Mouse (Mus musculus): ENCODE measurements around the gene Ctnnd2. TPM values are rescaled to one million over a fixed set of nuclear protein-coding genes. Genes with fewer than 3 reads are reported as not detected.

The Ctnnd2 gene
- polyA plus RNA-seq, 1 experiment, result 4.6 TPM

DNA sequence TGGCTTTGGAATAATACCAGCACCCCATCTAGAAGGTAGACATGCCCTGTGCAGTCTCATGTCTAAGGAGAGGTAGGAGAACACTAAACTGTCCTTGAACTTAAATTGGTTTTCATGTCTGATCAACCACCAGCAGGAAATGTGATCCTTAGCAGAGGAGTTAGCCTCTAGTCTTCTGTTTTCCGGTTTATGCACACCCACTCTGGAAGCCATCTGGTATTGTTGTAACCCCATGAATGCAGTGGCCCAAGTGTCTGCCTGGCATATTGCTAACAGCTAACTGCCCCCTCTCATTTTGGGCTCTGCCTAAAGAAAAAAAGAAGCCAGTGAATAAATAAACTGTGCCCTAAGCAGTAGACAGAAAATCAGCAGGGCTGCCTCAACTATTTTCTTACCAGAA is 849.6 kb downstream of the Ctnnd2 start:
- Histone ChIP-seq H3K4me1 (replicated peaks; ENCODE audit: control insufficient read depth, insufficient read depth, low read length) (no peaks in the 10 kb centered on the region), H3K27me3 (ENCODE audit: control insufficient read depth, insufficient read depth, low read length) (no peaks in the 10 kb centered on the region), H3K36me3 (ENCODE audit: control insufficient read depth, insufficient read depth, low read length) (no peaks in the 10 kb centered on the region), H3K27ac (ENCODE audit: control insufficient read depth, insufficient read depth, low read length) (no peak overlapping the region), H3K4me3 (ENCODE audit: control insufficient read depth, insufficient read depth, low read length) (no peak overlapping the region)
- TF ChIP-seq POLR2A (IDR thresholded peaks at IDR 0.05; ENCODE audit: control insufficient read depth, extremely low read depth, insufficient read depth, low read length, poor library complexity), result no peak
- no peak for TF ChIP-seq CTCF (IDR thresholded peaks at IDR 0.05; ENCODE audit: borderline replicate concordance, control insufficient read depth, extremely low read depth, insufficient read depth, low read length, poor library complexity)
- DNase-seq, result no peak
- 82% methylated on average over 1 of the region's 1 CpGs for WGBS

DNA sequence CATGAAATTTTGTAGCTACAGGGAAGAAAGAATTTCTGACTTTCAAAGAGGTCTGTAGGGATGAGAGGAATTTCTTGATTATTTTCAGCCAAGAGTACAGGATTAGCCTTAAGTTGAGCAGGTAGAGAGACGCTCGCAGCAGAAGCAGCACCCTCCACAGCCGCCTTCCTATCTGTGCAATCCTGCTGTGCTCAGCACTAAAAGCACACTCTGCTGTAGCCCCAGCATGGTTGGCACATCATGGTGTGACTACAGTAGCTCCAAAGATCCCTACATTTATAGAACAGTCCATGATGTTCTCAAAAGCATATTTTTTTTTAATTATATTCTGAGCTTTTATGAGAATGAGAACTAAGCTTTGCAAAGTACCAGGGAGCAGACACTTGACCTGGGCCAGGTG is 850.1 kb downstream of the Ctnnd2 start:
- no peak for DNase-seq
- no peak for TF ChIP-seq CTCF (IDR thresholded peaks at IDR 0.05; ENCODE audit: borderline replicate concordance, control insufficient read depth, extremely low read depth, insufficient read depth, low read length, poor library complexity)
- no peak for TF ChIP-seq POLR2A (IDR thresholded peaks at IDR 0.05; ENCODE audit: control insufficient read depth, extremely low read depth, insufficient read depth, low read length, poor library complexity)
- no peaks in the 10 kb centered on the region for H3K4me1 ChIP-seq (replicated peaks; ENCODE audit: control insufficient read depth, insufficient read depth, low read length)
- no peaks in the 10 kb centered on the region for H3K36me3 ChIP-seq (ENCODE audit: control insufficient read depth, insufficient read depth, low read length)
- H3K27ac ChIP-seq (ENCODE audit: control insufficient read depth, insufficient read depth, low read length), result no peak overlapping the region
- no peak overlapping the region for H3K4me3 ChIP-seq (ENCODE audit: control insufficient read depth, insufficient read depth, low read length)
- WGBS, result 98% methylated on average over 3 of the region's 3 CpGs
- no peaks in the 10 kb centered on the region for H3K27me3 ChIP-seq (ENCODE audit: control insufficient read depth, insufficient read depth, low read length)

DNA sequence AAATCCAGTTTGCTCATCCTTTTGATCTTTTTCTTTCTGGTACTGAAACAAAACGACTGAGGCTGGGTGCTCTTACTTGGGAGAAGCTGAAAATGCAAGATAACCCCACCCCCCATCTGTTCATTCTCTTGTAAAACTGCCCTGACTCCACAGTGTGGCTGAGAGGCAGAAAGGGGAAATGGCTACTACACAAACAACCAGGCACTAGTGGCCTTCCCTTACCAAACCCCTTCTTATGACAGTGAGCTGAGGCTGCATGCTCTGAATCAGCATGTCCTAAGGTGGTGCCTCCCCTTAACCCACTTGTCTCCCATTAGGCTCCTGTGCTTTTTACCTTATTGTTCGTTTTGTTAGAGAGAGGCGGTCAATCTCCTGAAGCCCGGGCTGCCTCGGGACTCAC is 851.4 kb downstream of the Ctnnd2 start:
- Histone ChIP-seq H3K36me3 (ENCODE audit: control insufficient read depth, insufficient read depth, low read length) (no peaks in the 10 kb centered on the region), H3K4me3 (ENCODE audit: control insufficient read depth, insufficient read depth, low read length) (no peak overlapping the region), H3K27ac (ENCODE audit: control insufficient read depth, insufficient read depth, low read length) (no peak overlapping the region), H3K27me3 (ENCODE audit: control insufficient read depth, insufficient read depth, low read length) (no peaks in the 10 kb centered on the region), H3K4me1 (replicated peaks; ENCODE audit: control insufficient read depth, insufficient read depth, low read length) (no peaks in the 10 kb centered on the region)
- TF ChIP-seq CTCF (IDR thresholded peaks at IDR 0.05; ENCODE audit: borderline replicate concordance, control insufficient read depth, extremely low read depth, insufficient read depth, low read length, poor library complexity), result no peak
- TF ChIP-seq POLR2A (IDR thresholded peaks at IDR 0.05; ENCODE audit: control insufficient read depth, extremely low read depth, insufficient read depth, low read length, poor library complexity), result no peak
- no peak for DNase-seq
- 88% methylated on average over 5 of the region's 5 CpGs for WGBS

DNA sequence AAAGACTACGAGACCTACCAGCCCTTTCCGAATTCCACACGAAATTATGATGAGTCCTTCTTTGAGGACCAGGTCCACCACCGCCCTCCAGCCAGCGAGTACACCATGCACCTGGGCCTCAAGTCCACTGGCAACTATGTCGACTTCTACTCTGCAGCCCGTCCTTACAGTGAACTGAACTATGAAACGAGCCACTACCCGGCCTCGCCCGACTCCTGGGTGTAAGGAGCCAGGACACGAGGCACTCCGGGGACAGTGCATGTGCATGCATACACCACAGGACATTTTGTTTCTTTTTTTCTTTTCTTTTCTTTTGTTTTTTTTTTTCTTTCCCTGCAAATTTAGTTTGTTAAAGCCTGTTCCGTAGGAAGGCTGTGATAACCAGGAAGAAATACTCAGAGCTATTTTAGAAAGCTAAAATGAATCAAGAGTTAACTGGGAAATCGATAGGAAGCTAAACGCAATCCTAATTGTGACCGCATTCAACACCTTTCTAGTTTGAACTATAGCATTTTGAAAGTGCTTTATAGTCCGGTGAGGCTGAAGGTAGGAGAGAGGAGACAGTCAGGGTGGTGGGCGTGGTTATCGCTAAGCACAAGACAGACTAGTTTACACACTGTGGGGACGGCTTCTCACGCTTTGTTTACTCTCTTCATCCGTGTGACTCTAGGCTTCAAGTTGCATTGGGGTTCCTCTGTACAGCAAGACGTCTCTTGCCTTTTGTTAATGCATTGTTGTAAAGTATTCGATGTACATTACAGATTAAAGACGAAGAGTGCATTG is 855.2 kb downstream of the Ctnnd2 start:
- Histone ChIP-seq H3K27me3 (ENCODE audit: control insufficient read depth, insufficient read depth, low read length) (no peaks in the 10 kb centered on the region), H3K4me1 (replicated peaks; ENCODE audit: control insufficient read depth, insufficient read depth, low read length) (no peaks in the 10 kb centered on the region), H3K4me3 (ENCODE audit: control insufficient read depth, insufficient read depth, low read length) (no peak overlapping the region), H3K27ac (ENCODE audit: control insufficient read depth, insufficient read depth, low read length) (no peak overlapping the region), H3K36me3 (ENCODE audit: control insufficient read depth, insufficient read depth, low read length) (no peaks in the 10 kb centered on the region)
- WGBS, result 95% methylated on average over 26 of the region's 26 CpGs
- DNase-seq, result no peak
- TF ChIP-seq POLR2A (IDR thresholded peaks at IDR 0.05; ENCODE audit: control insufficient read depth, extremely low read depth, insufficient read depth, low read length, poor library complexity) (no peak), CTCF (IDR thresholded peaks at IDR 0.05; ENCODE audit: borderline replicate concordance, control insufficient read depth, extremely low read depth, insufficient read depth, low read length, poor library complexity) (no peak)

DNA sequence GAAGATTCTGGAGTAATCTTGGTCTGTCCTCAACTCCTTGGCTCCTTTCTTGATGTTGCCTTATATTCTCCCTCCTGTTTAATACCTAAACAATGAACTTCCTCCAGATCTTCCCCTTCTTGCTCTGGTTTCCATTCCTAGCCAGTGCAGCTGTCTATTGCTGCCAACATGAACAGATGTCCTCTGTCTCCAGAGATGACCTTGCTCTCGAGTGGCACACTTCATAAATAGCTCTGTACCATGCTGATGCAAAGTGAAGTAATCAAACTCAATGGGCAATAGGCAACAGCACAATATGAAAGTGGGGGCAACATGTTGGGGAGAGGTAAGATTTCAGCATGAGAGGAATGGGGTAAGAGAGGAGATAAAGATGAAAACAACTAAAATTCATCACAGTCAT is 872.6 kb downstream of the Ctnnd2 start:
- WGBS, result 61% methylated on average over 1 of the region's 1 CpGs
- DNase-seq, result no peak
- TF ChIP-seq CTCF (IDR thresholded peaks at IDR 0.05; ENCODE audit: borderline replicate concordance, control insufficient read depth, extremely low read depth, insufficient read depth, low read length, poor library complexity) (no peak), POLR2A (IDR thresholded peaks at IDR 0.05; ENCODE audit: control insufficient read depth, extremely low read depth, insufficient read depth, low read length, poor library complexity) (no peak)
- Histone ChIP-seq H3K36me3 (ENCODE audit: control insufficient read depth, insufficient read depth, low read length) (no peaks in the 10 kb centered on the region), H3K4me1 (replicated peaks; ENCODE audit: control insufficient read depth, insufficient read depth, low read length) (no peaks in the 10 kb centered on the region), H3K4me3 (ENCODE audit: control insufficient read depth, insufficient read depth, low read length) (no peak overlapping the region), H3K27me3 (ENCODE audit: control insufficient read depth, insufficient read depth, low read length) (no peaks in the 10 kb centered on the region), H3K27ac (ENCODE audit: control insufficient read depth, insufficient read depth, low read length) (no peak overlapping the region)

DNA sequence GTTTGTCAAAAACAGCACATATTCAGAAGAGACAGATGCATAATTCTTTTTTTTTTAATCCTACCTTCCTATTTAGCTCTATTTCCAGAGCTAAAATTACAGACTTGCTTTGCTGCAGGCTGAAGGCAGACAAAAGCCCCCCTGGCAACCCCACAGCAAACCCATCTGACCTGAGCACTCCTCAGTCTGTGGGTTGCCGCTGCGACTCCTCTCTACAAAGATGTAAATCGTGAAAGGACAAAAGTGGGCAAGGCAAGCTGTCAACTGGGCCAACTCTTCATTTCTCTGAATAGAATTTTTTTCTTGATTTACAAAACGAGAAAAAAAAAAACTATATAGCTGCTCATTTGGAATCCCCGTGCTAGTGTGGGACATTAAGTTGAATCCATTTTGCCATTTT is 879.1 kb downstream of the Ctnnd2 start:
- no peak overlapping the region for H3K4me3 ChIP-seq (ENCODE audit: control insufficient read depth, insufficient read depth, low read length)
- 93% methylated on average over 5 of the region's 5 CpGs for WGBS
- H3K4me1 ChIP-seq (replicated peaks; ENCODE audit: control insufficient read depth, insufficient read depth, low read length), result no peaks in the 10 kb centered on the region
- TF ChIP-seq CTCF (IDR thresholded peaks at IDR 0.05; ENCODE audit: borderline replicate concordance, control insufficient read depth, extremely low read depth, insufficient read depth, low read length, poor library complexity) (no peak), POLR2A (IDR thresholded peaks at IDR 0.05; ENCODE audit: control insufficient read depth, extremely low read depth, insufficient read depth, low read length, poor library complexity) (no peak)
- H3K27me3 ChIP-seq (ENCODE audit: control insufficient read depth, insufficient read depth, low read length), result no peaks in the 10 kb centered on the region
- DNase-seq, result no peak
- no peaks in the 10 kb centered on the region for H3K36me3 ChIP-seq (ENCODE audit: control insufficient read depth, insufficient read depth, low read length)
- no peak overlapping the region for H3K27ac ChIP-seq (ENCODE audit: control insufficient read depth, insufficient read depth, low read length)
